Mouse (Mus musculus): ENCODE results near the gene Tmem11. TPM values are rescaled to one million over a fixed set of nuclear protein-coding genes. Genes with fewer than 3 reads are reported as not detected.

Gene Tmem11
- polyA plus RNA-seq, 1 experiment from 2014 or later = 58.8 TPM

DNA sequence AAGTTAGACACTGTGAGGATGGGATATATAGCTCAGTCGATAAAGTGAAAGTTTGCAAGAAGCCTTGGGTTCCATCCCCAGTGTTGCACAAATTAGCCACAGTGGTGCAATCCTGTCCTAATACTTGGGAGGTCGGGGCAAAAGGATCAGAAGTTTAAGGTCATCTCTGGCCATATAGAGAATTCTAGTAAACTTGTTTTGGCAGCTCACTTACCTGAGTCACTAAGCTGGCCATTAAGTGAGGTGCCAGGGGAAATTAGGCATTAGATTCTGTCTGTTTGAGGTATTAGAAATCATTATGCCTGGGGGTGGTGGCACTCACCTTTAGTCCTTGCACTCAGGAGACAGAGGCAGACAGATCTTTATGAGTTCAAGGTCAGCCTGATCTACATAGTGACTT, 55.3 kb downstream of the Tmem11 start:
- H3K27me3 ChIP-seq = 0 out of 2 replicates have a peak, but pooled peaks cover 2% of the 10 kb centered on the region
- H3K9ac ChIP-seq = no peak overlapping the region
- H3K4me1 ChIP-seq (replicated peaks) = no peaks in the 10 kb centered on the region
- no peaks in the 10 kb centered on the region for H3K9me3 ChIP-seq
- no peak overlapping the region for H3K4me3 ChIP-seq
- no peak overlapping the region for H3K4me2 ChIP-seq
- WGBS = 80% methylated on average over 2 of the region's 2 CpGs
- H3K27ac ChIP-seq (replicated peaks) = no peak overlapping the region
- ATAC-seq (ENCODE audit: low FRiP score, low read depth) = no peak
- H3K36me3 ChIP-seq = no peaks in the 10 kb centered on the region

DNA sequence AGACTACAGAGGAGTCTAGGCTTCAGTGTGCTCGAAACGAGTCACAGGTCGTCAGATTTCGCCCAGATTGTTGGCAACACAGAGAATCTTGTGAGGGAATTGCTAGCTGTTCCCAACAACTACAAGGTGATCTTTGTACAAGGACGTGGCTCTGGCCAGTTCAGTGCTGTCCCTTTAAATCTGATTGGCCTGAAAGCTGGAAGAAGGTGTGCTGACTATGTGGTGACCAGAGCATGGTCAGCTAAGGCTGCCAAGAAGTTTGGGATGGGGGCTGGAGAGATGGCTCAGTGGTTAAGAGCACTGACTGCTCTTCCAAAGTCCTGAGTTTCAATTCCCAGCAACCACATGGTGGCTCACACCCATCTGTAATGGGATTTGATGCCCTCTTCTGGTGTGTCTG, 62.7 kb downstream of the Tmem11 start:
- WGBS = 73% methylated on average over 5 of the region's 5 CpGs
- no peaks in the 10 kb centered on the region for H3K36me3 ChIP-seq
- ATAC-seq (ENCODE audit: low FRiP score, low read depth) = no peak

More for the DNA sequence above, 62.7 kb downstream of the Tmem11 start:
- H3K27ac ChIP-seq (replicated peaks) = no peak overlapping the region
- H3K4me3 ChIP-seq = no peak overlapping the region
- H3K4me2 ChIP-seq = no peak overlapping the region
- no peaks in the 10 kb centered on the region for H3K9me3 ChIP-seq
- H3K4me1 ChIP-seq (replicated peaks) = no peaks in the 10 kb centered on the region
- H3K9ac ChIP-seq = no peak overlapping the region
- H3K27me3 ChIP-seq = no peaks in the 10 kb centered on the region

Other genes with a start within 250 kb of the Tmem11 start
- 51.7 and 53.2 TPM in 2 replicates for gene Llgl1, start 179.5 kb downstream of the Tmem11 start, polyA plus RNA-seq (2015; fragmentation: Nextera tagmentation; extraction: Ambion mirVana)
- 72.7 and 77.5 TPM in 2 replicates for gene Flii, start 152.0 kb downstream of the Tmem11 start, polyA plus RNA-seq (2015; fragmentation: Nextera tagmentation; extraction: Ambion mirVana)
- 24.7 and 27.0 TPM in 2 replicates for gene Mief2, start 150.9 kb downstream of the Tmem11 start, polyA plus RNA-seq (2015; fragmentation: Nextera tagmentation; extraction: Ambion mirVana)
- 7.9 and 8.9 TPM in 2 replicates for gene Top3a, start 101.9 kb downstream of the Tmem11 start, polyA plus RNA-seq (2015; fragmentation: Nextera tagmentation; extraction: Ambion mirVana)
- 5.7 and 6.7 TPM in 2 replicates for gene Smcr8, start 101.7 kb downstream of the Tmem11 start, polyA plus RNA-seq (2015; fragmentation: Nextera tagmentation; extraction: Ambion mirVana)
- gene Shmt1, start 67.6 kb downstream of the Tmem11 start, polyA plus RNA-seq (2015; fragmentation: Nextera tagmentation; extraction: Ambion mirVana) = 10.0 TPM in 2 replicates
- gene Dhrs7b, start 48.6 kb downstream of the Tmem11 start, polyA plus RNA-seq (2015; fragmentation: Nextera tagmentation; extraction: Ambion mirVana) = 35.0 and 36.5 TPM in 2 replicates
- gene Natd1, start 35.5 kb upstream of the Tmem11 start, polyA plus RNA-seq (2015; fragmentation: Nextera tagmentation; extraction: Ambion mirVana) = 30.8 and 32.9 TPM in 2 replicates
- 31.5 and 31.8 TPM in 2 replicates for gene Map2k3, start 52.8 kb upstream of the Tmem11 start, polyA plus RNA-seq (2015; fragmentation: Nextera tagmentation; extraction: Ambion mirVana)
- gene Kcnj12, start 143.3 kb upstream of the Tmem11 start, polyA plus RNA-seq (2015; fragmentation: Nextera tagmentation; extraction: Ambion mirVana) = 4.9 and 5.2 TPM in 2 replicates
- gene Tnfrsf13b, start 247.5 kb upstream of the Tmem11 start, polyA plus RNA-seq (2015; fragmentation: Nextera tagmentation; extraction: Ambion mirVana) = 1.3 and 1.4 TPM in 2 replicates